Mouse (Mus musculus): ENCODE measurements around the gene Cand1.

DNA sequence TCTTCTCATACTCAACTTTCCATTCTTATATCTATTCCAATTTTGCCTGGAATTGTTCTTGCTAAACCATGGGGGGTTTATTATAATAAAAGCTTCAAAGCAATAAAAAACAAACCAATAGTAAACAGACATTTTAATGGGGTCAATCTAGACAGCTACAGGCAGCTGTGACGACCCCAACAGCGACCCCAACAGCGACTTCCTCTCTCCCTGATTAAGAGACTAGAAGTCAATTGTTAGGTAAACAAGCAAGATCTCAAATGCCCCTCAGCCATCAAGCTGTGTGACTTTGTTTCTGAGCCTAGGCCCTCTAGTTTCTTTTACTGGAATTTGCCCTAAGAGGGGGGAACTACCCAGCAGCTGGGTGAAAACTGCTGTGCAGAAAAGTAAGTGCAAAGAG is 72.0 kb downstream of the Cand1 start:
- TF ChIP-seq CTCF (conservative IDR thresholded peaks at IDR 0.05; ENCODE audit: insufficient read depth, insufficient read length, low read depth, low read length) (no peak), POLR2A (IDR thresholded peaks at IDR 0.05; ENCODE audit: low read depth, low read length) (no peak)

All from kidney, adult 2 months (tissue).